Mouse (Mus musculus): ENCODE measurements around the gene Apoc4.

Apoc4 gene

GRCm38 (mm10) chr7:19629361-19629734 lies 51.9 kb downstream of the Apoc4 start, which contains the start of gene Relb:
Relb (minus strand) TSS chr7:19629438.
- peak; percentile 91 for DNase-seq (ENCODE audit: low read depth, low spot score)

- peak; percentile 100 for DNase-seq (ENCODE audit: low read depth, low spot score)
Observed at GRCm38 (mm10) chr7:19628536-19629360, 52.5 kb downstream of the Apoc4 start.

GRCm38 (mm10) chr7:19628192-19628535 lies 53.1 kb downstream of the Apoc4 start:
- no peak for DNase-seq (ENCODE audit: low read depth, low spot score)
